Mouse (Mus musculus) olfactory bulb, adult 2 months (tissue): Measurements from ENCODE around the gene R3hdm4.

Experiments used
- CTCF ChIP-seq: fragments of 200-500 bp; IDR thresholded peaks from 2 replicates; pipeline ENCODE4 v1.5.1; 2012; ENCODE audit warnings: low read depth, mild to moderate bottlenecking, low read length, moderate library complexity; ENCODE audit not compliant: insufficient read depth
- POLR2A ChIP-seq: fragments of 200-500 bp; IDR thresholded peaks from 2 replicates; pipeline ENCODE4 v1.6.1; 2012; ENCODE audit warnings: mild to moderate bottlenecking, low read depth, low read length, moderate library complexity; ENCODE audit not compliant: insufficient read depth

GRCm38 (mm10) chr10:79862925-79863324 is 58.1 kb downstream of the R3hdm4 start:
- TF ChIP-seq POLR2A (no peak), CTCF (no peak)
